Mouse (Mus musculus) embryonic facial prominence, embryonic 14.5 days (tissue): ENCODE results near the gene Mapk14. TPM values are rescaled to one million over a fixed set of nuclear protein-coding genes. Genes with fewer than 3 reads are reported as not detected.

ENCODE experiments used
- ATAC-seq: fragments of 200-750 bp; cut with Nextera tagmentation; 2 replicates; pipeline ENCODE4 v1.8.0; 2017; ENCODE audit warnings: low read depth, moderate number of reproducible peaks, moderate TSS enrichment
- DNase-seq: peaks from one replicate; pipeline ENCODE4 v3.0.0-alpha.2; 2015; ENCODE audit warnings: low spot score
- H3K27ac ChIP-seq: fragments of 300-500 bp; sonication (generic); replicated peaks from 2 replicates; pipeline ENCODE4 v1.5.1; 2014; ENCODE audit warnings: low read depth, mild to moderate bottlenecking, low read length, moderate library complexity
- H3K27me3 ChIP-seq: fragments of 300-500 bp; sonication (generic); replicated peaks from 2 replicates; pipeline ENCODE4 v1.6.1; 2014; ENCODE audit warnings: low read length; ENCODE audit not compliant: control insufficient read depth, insufficient read depth
- H3K36me3 ChIP-seq: fragments of 300-500 bp; sonication (generic); 2 replicates; pipeline ENCODE4 v1.6.1; 2014; ENCODE audit warnings: low read length, mixed read lengths; ENCODE audit not compliant: control insufficient read depth, insufficient read depth
- H3K4me1 ChIP-seq: fragments of 300-500 bp; sonication (generic); 2 replicates; pipeline ENCODE4 v1.6.1; 2014; ENCODE audit warnings: antibody characterized with exemption, low read length; ENCODE audit not compliant: control insufficient read depth, insufficient read depth
- H3K4me2 ChIP-seq: fragments of 300-500 bp; sonication (generic); 2 replicates; pipeline ENCODE4 v1.6.1; 2014; ENCODE audit warnings: low read depth, mild to moderate bottlenecking, low read length, moderate library complexity, mixed read lengths
- H3K4me3 ChIP-seq: fragments of 300-500 bp; sonication (generic); 2 replicates; pipeline ENCODE4 v1.5.1; 2014; ENCODE audit warnings: low read depth, mild to moderate bottlenecking, low read length
- H3K9ac ChIP-seq: fragments of 300-500 bp; sonication (generic); 2 replicates; pipeline ENCODE4 v1.6.1; 2014; ENCODE audit warnings: low read depth, mild to moderate bottlenecking, low read length, moderate library complexity, mixed read lengths
- H3K9me3 ChIP-seq: fragments of 300-500 bp; sonication (generic); 2 replicates; pipeline ENCODE4 v1.6.1; 2016; ENCODE audit warnings: low read length; ENCODE audit not compliant: control insufficient read depth
- WGBS: fragments of 180-500 bp; shearing (Covaris S2); extraction: QIAGEN DNeasy Blood & Tissue Kit; methylation state at CpG from one replicate; pipeline ENCODE4 v1.1.7; 2014; 5-methylcytosine and 5-hydroxymethylcytosine counted together
- polyA plus RNA-seq: library from polyadenylated mRNA; unstranded; fragments of >200 nt; fragmentation: Nextera tagmentation; extraction: Ambion mirVana; gene quantifications from 2 replicates; pipeline ENCODE4 v1.2.1, GENCODE M21; 2014

Mapk14 gene
- 51.8 and 52.8 TPM in 2 replicates for polyA plus RNA-seq

DNA sequence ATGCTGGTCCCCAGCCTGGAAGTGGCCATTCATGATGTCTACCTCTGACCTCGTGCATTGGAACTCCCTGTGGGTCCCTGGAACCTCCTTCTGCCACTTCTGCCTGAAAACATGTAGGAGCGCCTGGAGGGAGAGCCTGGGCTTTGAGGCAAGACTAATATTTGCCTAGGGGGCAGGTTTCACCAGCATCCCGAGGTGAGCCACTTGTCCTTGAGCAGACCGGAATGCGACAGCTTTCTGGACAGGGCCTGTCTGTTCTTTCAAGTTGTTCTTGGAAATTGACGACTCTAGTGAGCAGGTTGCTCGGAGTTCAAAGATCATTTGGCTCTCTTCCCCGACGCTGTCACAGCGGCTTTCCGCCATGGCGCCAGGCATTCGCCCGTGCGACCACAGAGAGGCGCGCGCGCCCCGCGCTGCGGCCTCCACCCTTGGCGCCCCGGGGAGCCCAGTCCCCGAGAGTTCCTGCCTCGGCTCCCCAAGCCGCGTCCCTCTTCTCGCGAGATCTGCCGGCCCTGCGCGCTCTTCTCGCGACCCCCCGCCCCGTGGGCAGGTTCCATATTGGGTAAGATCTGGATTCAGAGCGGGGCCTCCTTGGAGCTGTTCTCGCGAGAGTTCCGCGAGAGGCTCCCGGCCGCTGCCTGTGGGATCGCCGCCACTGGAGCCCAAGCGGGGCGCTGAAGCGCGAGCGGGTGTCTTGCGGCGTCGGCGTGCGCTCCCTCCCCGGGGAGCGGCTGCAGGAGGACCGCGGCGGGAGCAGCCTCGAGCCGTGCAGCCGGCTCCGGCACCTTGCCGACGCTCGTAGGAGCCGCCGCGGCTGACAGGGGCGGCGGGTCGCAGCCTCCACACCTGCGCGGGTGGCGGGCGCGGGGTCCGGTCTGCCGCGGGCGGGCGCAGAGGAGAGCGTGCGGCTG lies at the start of gene Mapk14:
Mapk14 (plus strand) TSS at position 554 of the 911 bp plus-strand sequence.
- Histone ChIP-seq H3K4me3 (peak within 1 kb of the TSS; percentile 99), H3K9me3 (no peaks in the 10 kb centered on the region), H3K4me2 (peak within 1 kb of the TSS; percentile 75), H3K36me3 (no peaks in the 10 kb centered on the region), H3K9ac (peak within 1 kb of the TSS; percentile 93), H3K27me3 (peaks cover 10% of the 10 kb centered on the region; the same call in 1 of the 2 replicates), H3K4me1 (peaks cover 19% of the 10 kb centered on the region), H3K27ac (peak within 1 kb of the TSS; percentile 94)
- ATAC-seq (peak; percentile 96), DNase-seq (peak; percentile 99)
- 0% methylated on average over 43 of the region's 86 CpGs for WGBS

DNA sequence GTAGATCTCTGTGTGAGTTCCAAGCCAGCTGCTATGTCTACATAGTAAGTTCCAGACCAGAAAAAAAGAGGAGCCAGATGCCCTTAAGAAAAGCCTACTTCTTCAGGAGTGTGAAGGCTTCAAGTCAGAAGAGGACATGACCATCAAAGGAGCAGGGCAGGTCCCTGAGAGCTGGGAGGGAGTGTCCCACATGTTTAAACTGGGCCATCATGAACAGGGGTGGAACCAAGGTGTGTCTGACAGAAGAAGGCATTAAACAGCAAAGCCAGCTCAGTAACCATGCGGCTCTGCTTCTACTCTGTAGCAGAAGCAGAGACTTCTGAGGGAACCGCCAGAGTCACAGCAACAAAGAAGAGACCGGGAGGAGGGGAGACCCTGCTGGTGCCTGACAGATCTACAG lies 47.4 kb upstream of the Mapk14 start:
- Histone ChIP-seq H3K9me3 (no peaks in the 10 kb centered on the region), H3K4me1 (no peaks in the 10 kb centered on the region), H3K4me3 (no peak overlapping the region), H3K9ac (no peak overlapping the region), H3K4me2 (no peak overlapping the region), H3K27ac (no peak overlapping the region), H3K36me3 (no peaks in the 10 kb centered on the region), H3K27me3 (no peaks in the 10 kb centered on the region)
- no peak for DNase-seq
- WGBS: 30% methylated on average over 3 of the region's 3 CpGs
- no peak for ATAC-seq

DNA sequence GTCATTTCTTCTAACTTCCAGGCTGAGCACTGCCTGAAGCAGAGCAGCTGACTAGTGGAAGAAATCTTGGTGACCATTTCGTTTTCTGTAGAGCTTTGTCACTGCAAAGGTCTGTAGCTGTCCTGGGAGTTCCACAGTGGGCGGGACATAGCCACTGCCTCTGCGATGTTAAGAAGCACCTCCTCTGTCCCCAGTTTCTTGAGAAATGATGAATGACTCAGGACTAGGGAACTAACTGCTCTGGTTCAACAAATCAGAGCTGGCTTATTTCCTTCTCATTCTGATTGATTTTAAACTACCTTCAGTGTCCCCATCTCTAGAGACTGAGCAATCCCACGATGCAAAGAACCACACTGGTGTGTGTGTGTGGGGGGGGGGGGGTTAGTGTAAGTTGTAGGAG lies 47.0 kb upstream of the Mapk14 start:
- no peaks in the 10 kb centered on the region for H3K4me1 ChIP-seq
- no peak for DNase-seq
- H3K9me3 ChIP-seq: no peaks in the 10 kb centered on the region
- H3K27ac ChIP-seq: no peak overlapping the region
- no peaks in the 10 kb centered on the region for H3K27me3 ChIP-seq
- no peak overlapping the region for H3K9ac ChIP-seq
- no peak overlapping the region for H3K4me3 ChIP-seq
- 42% methylated on average over 4 of the region's 4 CpGs for WGBS
- H3K36me3 ChIP-seq: no peaks in the 10 kb centered on the region
- no peak for ATAC-seq
- H3K4me2 ChIP-seq: no peak overlapping the region

DNA sequence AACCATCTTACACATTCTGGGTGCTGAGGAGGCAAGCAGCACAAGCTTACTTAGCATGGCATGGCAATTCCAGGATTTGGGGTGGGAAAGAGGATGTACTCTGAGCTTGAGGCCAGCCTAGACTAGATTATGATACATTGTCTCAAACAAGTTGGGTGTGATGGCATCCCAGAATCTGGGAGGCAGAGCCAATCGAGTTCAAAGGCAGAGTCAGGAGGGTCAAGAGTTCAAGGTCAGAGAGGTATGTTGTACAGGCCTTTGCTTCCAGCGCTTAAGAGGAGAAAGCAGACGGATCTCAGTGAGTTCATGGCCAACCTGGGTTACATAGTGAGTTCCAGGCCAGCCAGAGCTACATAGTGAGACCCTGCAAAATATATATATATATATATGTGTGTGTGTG lies 44.9 kb upstream of the Mapk14 start:
- no peak for DNase-seq
- Histone ChIP-seq H3K9me3 (no peaks in the 10 kb centered on the region), H3K27me3 (no peaks in the 10 kb centered on the region), H3K36me3 (no peaks in the 10 kb centered on the region), H3K4me3 (no peak overlapping the region), H3K4me2 (no peak overlapping the region), H3K4me1 (no peaks in the 10 kb centered on the region), H3K9ac (no peak overlapping the region), H3K27ac (no peak overlapping the region)
- ATAC-seq: no peak
- 58% methylated on average over 3 of the region's 3 CpGs for whole genome bisulfite sequencing

DNA sequence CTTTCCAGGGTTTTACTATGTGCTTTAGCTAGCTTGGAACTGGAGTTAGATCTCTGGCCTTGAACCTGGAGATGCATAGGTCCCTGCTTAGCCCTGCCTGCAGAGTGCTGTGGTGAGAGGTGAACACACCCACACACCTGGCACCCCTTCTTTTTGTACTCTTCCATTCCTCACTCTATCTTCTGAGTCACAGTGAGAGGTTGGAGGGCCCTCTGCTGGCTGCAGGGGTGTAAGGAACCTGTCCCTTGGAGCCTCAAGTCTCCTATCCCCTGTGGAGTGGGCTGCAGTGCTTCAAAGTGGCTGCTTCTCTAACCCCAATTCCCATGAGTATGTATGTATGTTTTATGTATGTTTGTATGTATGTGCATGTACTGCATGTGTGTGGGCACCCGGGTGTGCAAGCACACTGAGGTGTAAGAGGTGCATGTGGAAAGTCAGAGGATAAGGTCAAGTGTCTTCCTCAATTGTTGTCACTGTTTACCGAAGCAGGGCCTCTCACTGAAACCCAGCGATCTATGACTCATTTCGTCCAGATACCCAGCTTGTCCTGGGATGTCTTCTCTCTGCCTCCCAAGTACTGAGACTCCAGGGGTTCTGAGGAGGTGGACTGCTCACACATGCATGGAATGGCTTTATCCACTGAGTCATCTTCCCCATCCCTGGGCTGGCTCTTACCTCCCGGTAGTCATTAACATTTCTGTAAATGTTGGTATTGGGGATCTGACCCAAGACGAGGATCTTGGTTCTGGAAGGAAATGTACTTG lies 42.3 kb upstream of the Mapk14 start:
- Histone ChIP-seq H3K4me3 (no peak overlapping the region), H3K36me3 (no peaks in the 10 kb centered on the region), H3K4me2 (no peak overlapping the region), H3K27me3 (no peaks in the 10 kb centered on the region), H3K9me3 (no peaks in the 10 kb centered on the region), H3K9ac (no peak overlapping the region), H3K4me1 (no peaks in the 10 kb centered on the region), H3K27ac (no peak overlapping the region)
- no peak for ATAC-seq
- peak; percentile 20 for DNase-seq
- 50% methylated on average over 6 of the region's 6 CpGs for WGBS

DNA sequence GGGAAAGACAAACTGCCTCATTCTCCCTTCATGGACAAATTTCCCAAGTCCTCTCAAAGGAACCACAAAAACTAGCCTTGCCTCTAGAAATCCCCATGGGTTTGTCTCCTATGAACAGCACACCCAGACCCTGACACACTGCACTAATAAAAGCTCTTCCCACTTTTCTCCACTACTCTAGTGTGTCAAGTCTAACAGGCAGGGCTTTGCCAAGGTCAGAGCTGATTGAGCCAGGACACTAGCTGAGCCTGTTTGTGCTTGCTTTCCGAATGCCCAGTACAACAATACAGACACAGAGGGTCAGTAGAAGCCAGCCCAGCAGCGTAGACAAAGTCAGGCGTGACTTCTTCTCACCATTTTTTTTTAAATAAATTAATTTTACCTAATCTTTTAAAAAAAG lies 40.9 kb upstream of the Mapk14 start:
- H3K4me2 ChIP-seq: no peak overlapping the region
- ATAC-seq: no peak
- 74% methylated on average over 3 of the region's 3 CpGs for WGBS

DNA sequence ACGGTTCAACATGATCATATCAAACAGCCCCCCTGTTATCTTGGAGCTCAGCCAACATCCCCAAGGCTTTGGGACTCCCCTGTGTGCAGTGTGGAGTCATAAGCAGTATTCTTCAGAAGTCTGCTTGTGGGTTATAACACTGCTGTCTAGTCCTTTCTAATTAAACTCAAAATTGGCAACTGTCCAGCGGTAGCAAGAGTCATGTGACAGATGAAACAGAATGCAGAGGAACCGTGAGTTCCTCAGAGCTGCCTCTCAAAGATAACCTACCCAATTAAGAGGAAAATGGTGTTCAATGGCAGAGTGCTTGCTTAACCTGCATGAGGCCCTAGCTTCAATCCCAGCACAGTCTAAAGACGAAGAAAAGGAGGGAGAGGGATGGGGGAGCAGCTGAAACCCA lies 33.2 kb upstream of the Mapk14 start:
- Histone ChIP-seq H3K4me3 (no peak overlapping the region), H3K27me3 (no peaks in the 10 kb centered on the region), H3K27ac (no peak overlapping the region), H3K9ac (no peak overlapping the region), H3K4me1 (peaks cover 4% of the 10 kb centered on the region; the same call in 1 of the 2 replicates), H3K4me2 (no peak overlapping the region), H3K36me3 (no peaks in the 10 kb centered on the region), H3K9me3 (no peaks in the 10 kb centered on the region)
- peak; percentile 82 for DNase-seq
- 34% methylated on average over 4 of the region's 4 CpGs for WGBS
- ATAC-seq: peak; percentile 85

More for the DNA sequence above, 40.9 kb upstream of the Mapk14 start:
- DNase-seq: no peak
- H3K9ac ChIP-seq: no peak overlapping the region
- H3K36me3 ChIP-seq: no peaks in the 10 kb centered on the region
- no peak overlapping the region for H3K4me3 ChIP-seq
- no peaks in the 10 kb centered on the region for H3K9me3 ChIP-seq
- no peak overlapping the region for H3K27ac ChIP-seq
- H3K27me3 ChIP-seq: no peaks in the 10 kb centered on the region
- H3K4me1 ChIP-seq: no peaks in the 10 kb centered on the region

DNA sequence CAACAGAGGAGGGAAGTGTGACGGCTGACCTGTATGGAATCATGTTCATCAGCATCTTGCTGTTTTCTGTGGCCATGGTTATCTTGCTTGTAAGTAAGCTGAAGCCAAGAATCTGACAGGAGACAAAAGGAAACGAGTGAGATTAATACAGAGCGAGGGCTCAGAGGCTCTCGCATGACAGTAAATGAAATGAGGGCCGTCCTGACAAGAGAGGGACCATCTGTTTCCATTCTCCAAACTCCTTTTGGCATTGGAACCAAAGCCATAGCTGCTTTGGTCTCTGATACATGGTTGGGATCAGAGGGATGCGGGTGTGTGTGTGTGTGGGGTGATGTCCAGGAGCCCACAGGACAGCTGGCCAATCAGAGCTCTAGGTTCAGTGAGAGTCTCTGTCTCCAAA lies 31.6 kb upstream of the Mapk14 start:
- Histone ChIP-seq H3K27ac (no peak overlapping the region), H3K9me3 (no peaks in the 10 kb centered on the region), H3K27me3 (no peaks in the 10 kb centered on the region), H3K4me3 (no peak overlapping the region), H3K4me1 (peaks cover 4% of the 10 kb centered on the region; the same call in 1 of the 2 replicates), H3K9ac (no peak overlapping the region), H3K4me2 (no peak overlapping the region), H3K36me3 (no peaks in the 10 kb centered on the region)
- ATAC-seq (no peak), DNase-seq (no peak)
- 41% methylated on average over 6 of the region's 6 CpGs for WGBS
